Comparison of ENCODE assay signal across 13 mouse cellular contexts in genomic region chr1:181993597-181993996, GRCm38 (mm10).
"Had no signal": no experiment of that assay in that cellular context is flagged by ENCODE, and none has a peak within 500 bp of the region (broad histone marks: within the 10 kb centered on the region; RNA-seq: fewer than 3 reads in every experiment).

No protein-coding gene starts in this region.

- H3K9ac ChIP-seq: limb, embryonic 15.5 days; liver, embryonic 13.5 days; liver, postnatal 0 days; lung, embryonic 15.5 days; midbrain, embryonic 13.5 days; neural tube, embryonic 12.5 days had no signal

- H3K4me3 ChIP-seq: limb, embryonic 15.5 days; liver, embryonic 13.5 days; lung, embryonic 15.5 days; midbrain, embryonic 13.5 days; neural tube, embryonic 12.5 days had no signal

- H3K9me3 ChIP-seq: limb, embryonic 15.5 days; liver, embryonic 13.5 days; lung, embryonic 15.5 days; midbrain, embryonic 13.5 days; neural tube, embryonic 12.5 days had no signal

- H3K27me3 ChIP-seq: limb, embryonic 15.5 days; liver, embryonic 13.5 days; lung, embryonic 15.5 days; midbrain, embryonic 13.5 days; neural tube, embryonic 12.5 days had no signal

- H3K27ac ChIP-seq: kidney, postnatal 0 days; limb, embryonic 15.5 days; liver, embryonic 13.5 days; lung, embryonic 15.5 days; midbrain, embryonic 13.5 days; neural tube, embryonic 12.5 days had no signal

- H3K4me2 ChIP-seq: limb, embryonic 15.5 days; liver, embryonic 13.5 days; lung, embryonic 15.5 days; midbrain, embryonic 13.5 days; neural tube, embryonic 12.5 days had no signal

- DNase-seq: kidney, adult 9 months; kidney, postnatal 36 days; left cerebral cortex, postnatal 4 days; liver, embryonic 13.5 days; liver, postnatal 0 days; right cerebral cortex, adult 18-20 months; right cerebral cortex, postnatal 25 days; thymus, postnatal 4 days had no signal

- H3K4me1 ChIP-seq: liver, embryonic 13.5 days had no signal

- H3K36me3 ChIP-seq: limb, embryonic 15.5 days; liver, embryonic 13.5 days; lung, embryonic 15.5 days; midbrain, embryonic 13.5 days; neural tube, embryonic 12.5 days had no signal

- ATAC-seq: liver, postnatal 0 days; midbrain, embryonic 13.5 days had no signal
